Mouse (Mus musculus) myocyte (in vitro differentiated cells): ENCODE measurements around the gene Sdr9c7. TPM values are rescaled to one million over a fixed set of nuclear protein-coding genes. Genes with fewer than 3 reads are reported as not detected.

Experiments
- H3K27me3 ChIP-seq: one replicate; pipeline ENCODE4 v1.6.1; 2011; ENCODE audit not compliant: control insufficient read depth, insufficient read depth, insufficient read length
- H3K36me3 ChIP-seq: one replicate; pipeline ENCODE4 v1.6.1; 2011; ENCODE audit not compliant: control insufficient read depth, insufficient read depth
- H3K4me2 ChIP-seq: one replicate; pipeline ENCODE4 v1.6.1; 2011; ENCODE audit warnings: low read depth, control low read depth
- H3K4me3 ChIP-seq: one replicate; pipeline ENCODE4 v1.5.1; 2011; ENCODE audit warnings: mild to moderate bottlenecking, control low read depth, moderate library complexity
- H3K79me2 ChIP-seq: one replicate; pipeline ENCODE4 v1.6.1; 2011; ENCODE audit not compliant: control insufficient read depth, insufficient read depth
- H3ac ChIP-seq: one replicate; pipeline ENCODE4 v1.6.1; 2011; ENCODE audit not compliant: control insufficient read depth, insufficient read length
- E2F4 ChIP-seq: IDR thresholded peaks from one replicate; pipeline ENCODE4 v1.6.1; 2011; ENCODE audit warnings: mild to moderate bottlenecking, control low read depth, moderate library complexity; ENCODE audit not compliant: insufficient read depth
- MAX ChIP-seq: IDR thresholded peaks from one replicate; pipeline ENCODE4 v1.6.1; 2011; ENCODE audit warnings: low read depth, mild to moderate bottlenecking, control low read depth
- POLR2AphosphoS2 ChIP-seq: IDR thresholded peaks from one replicate; pipeline ENCODE4 v1.6.1; 2011; ENCODE audit warnings: low read depth, control low read depth; ENCODE audit not compliant: insufficient read length
- TCF12 ChIP-seq: IDR thresholded peaks from one replicate; pipeline ENCODE4 v1.6.1; 2011; ENCODE audit warnings: mild to moderate bottlenecking, control low read depth; ENCODE audit not compliant: poor library complexity, insufficient read depth, severe bottlenecking
- USF1 ChIP-seq: IDR thresholded peaks from one replicate; pipeline ENCODE4 v1.6.1; 2011; ENCODE audit warnings: low read depth, mild to moderate bottlenecking, control low read depth, moderate library complexity
- polyA plus RNA-seq: library from polyadenylated mRNA; unstranded; fragments of >200 nt; fragmentation: generic; extraction: Trizol; gene quantifications from one replicate; pipeline ENCODE4 v1.2.1, GENCODE M21; 2012; ENCODE audit warnings: missing spikeins

The Sdr9c7 gene
- polyA plus RNA-seq, 1 experiment, result not detected

GRCm38 (mm10) chr10:127956168-127956816 lies 58.0 kb downstream of the Sdr9c7 start:
- Histone ChIP-seq H3K27me3 (peaks cover 7% of the 10 kb centered on the region), H3K4me3 (no peak overlapping the region), H3K4me2 (no peak overlapping the region), H3ac (no peak overlapping the region), H3K36me3 (no peaks in the 10 kb centered on the region), H3K79me2 (no peaks in the 10 kb centered on the region)
- TF ChIP-seq TCF12 (no peak), MAX (no peak)

GRCm38 (mm10) chr10:127959161-127959679 lies 60.9 kb downstream of the Sdr9c7 start:
- Histone ChIP-seq H3ac (no peak overlapping the region), H3K36me3 (no peaks in the 10 kb centered on the region), H3K27me3 (peaks cover 4% of the 10 kb centered on the region), H3K79me2 (no peaks in the 10 kb centered on the region), H3K4me3 (no peak overlapping the region), H3K4me2 (no peak overlapping the region)
- TF ChIP-seq USF1, result no peak
- no peak for TF ChIP-seq E2F4
- TF ChIP-seq POLR2AphosphoS2, result no peak

Other genes starting within 250 kb of the Sdr9c7 start
- 5.6 TPM for gene Nemp1, start 231.6 kb upstream of the Sdr9c7 start, polyA plus RNA-seq
- gene Nab2, start 229.9 kb upstream of the Sdr9c7 start, polyA plus RNA-seq, result 68.7 TPM
- 0.35 TPM for gene Myo1a, start 193.3 kb upstream of the Sdr9c7 start, polyA plus RNA-seq
- 0.18 TPM for gene Tac2, start 174.0 kb upstream of the Sdr9c7 start, polyA plus RNA-seq
- 3.2 TPM for gene Zbtb39, start 159.0 kb upstream of the Sdr9c7 start, polyA plus RNA-seq
- 0.11 TPM for gene Gpr182, start 146.8 kb upstream of the Sdr9c7 start, polyA plus RNA-seq
- gene Rdh1, start 138.8 kb upstream of the Sdr9c7 start, polyA plus RNA-seq, result 0.01 TPM
- 0.13 TPM for gene Rdh16f1, start 138.7 kb upstream of the Sdr9c7 start, polyA plus RNA-seq
- 0.02 TPM for gene Rdh9, start 122.1 kb upstream of the Sdr9c7 start, polyA plus RNA-seq
- gene Rdh16, start 97.4 kb upstream of the Sdr9c7 start, polyA plus RNA-seq, result not detected
- gene Rdh19, start 48.6 kb upstream of the Sdr9c7 start, polyA plus RNA-seq, result not detected
- gene Rdh16f2, start 32.0 kb upstream of the Sdr9c7 start, polyA plus RNA-seq, result 0.06 TPM
- gene Rdh7, start 9.7 kb upstream of the Sdr9c7 start, polyA plus RNA-seq, result not detected
- not detected for gene Hsd17b6, start 109.1 kb downstream of the Sdr9c7 start, polyA plus RNA-seq
- 9.1 TPM for gene Prim1, start 116.7 kb downstream of the Sdr9c7 start, polyA plus RNA-seq
- 870 TPM for gene Naca, start 137.1 kb downstream of the Sdr9c7 start, polyA plus RNA-seq
- 84.3 TPM for gene Ptges3, start 160.4 kb downstream of the Sdr9c7 start, polyA plus RNA-seq
- 3,270 TPM for gene Atp5b, start 184.8 kb downstream of the Sdr9c7 start, polyA plus RNA-seq
- 12.7 TPM for gene Baz2a, start 193.1 kb downstream of the Sdr9c7 start, polyA plus RNA-seq